Mouse (Mus musculus): Measurements from ENCODE around the gene Dnmt1. TPM values are rescaled to one million over a fixed set of nuclear protein-coding genes. Genes with fewer than 3 reads are reported as not detected.
A peak's percentile ranks its signal among the peaks of the same experiment; 100 is the strongest.

Gene Dnmt1
- total RNA-seq, 2 experiments from 2014 or later: 13.0 to 13.6 TPM

DNA sequence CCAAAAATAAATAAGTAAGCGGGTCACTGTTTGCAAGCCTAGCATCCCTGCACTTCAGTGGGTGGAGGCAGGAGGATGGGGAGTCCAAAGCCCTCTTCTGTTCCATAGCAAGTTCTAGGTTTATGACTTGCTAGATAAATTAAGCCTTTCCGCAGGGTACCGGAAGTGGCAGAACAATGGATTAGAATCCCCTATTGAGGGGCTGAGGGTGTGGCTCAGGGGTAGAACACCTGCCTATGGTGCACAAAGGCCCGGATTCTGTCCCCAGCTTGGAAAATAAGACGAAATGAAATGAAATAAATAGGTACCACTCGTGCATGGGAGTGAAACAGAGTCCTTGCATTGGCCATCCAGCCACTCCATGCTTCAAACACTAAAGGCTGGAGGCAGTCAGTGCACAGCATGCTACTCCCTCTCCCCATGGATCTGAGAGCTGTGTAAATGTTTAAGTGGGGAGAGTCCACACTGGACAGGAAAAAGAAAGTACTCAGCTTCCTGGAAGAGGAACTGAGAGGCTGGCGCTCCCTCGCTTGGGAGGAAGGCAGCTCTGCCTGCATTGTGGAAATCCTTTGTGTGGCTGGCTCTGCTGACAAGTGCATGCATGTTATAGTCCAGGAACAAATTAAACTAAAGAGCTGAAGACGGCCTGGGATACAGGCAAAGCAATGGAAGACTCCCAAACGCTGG is 18.9 kb upstream of the Dnmt1 start:
- DNase-seq: no peak
- intact Hi-C loops (cut with DNase I): no loop called here

DNA sequence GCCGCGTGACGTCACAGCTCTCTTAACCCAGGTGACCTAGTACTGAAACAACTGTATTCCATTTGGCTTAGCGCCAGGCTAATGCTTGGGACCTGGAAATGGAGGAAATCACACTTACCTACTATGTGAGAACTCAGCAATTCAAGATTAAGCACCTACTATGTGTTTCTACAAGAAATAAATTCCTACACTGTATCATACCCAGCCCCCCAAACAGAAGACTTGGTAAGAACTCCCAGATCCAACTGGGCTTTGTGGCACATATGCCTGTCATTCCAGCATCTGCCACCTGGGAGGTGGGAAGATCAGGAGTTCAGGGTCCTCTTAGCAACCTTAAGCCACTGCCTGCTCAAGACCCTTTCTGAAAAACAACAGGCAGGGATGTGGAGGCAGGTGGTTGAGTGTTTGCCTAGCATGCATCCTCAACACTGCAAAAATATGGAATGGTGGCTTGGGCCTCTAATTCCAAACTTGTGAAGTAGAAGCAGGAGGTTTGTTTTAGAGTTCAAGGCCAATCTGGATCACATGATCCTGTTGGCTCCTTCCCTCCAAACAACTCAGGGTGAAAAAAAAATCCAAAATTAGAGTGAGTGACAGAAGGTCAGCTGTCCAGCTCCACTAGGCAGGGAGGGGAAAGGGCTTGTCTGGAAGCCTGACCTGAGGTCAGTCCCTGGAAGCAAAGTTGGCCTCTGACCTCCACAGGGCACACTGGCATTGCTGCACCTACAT is 17.4 kb upstream of the Dnmt1 start:
- DNase-seq: no peak
- intact Hi-C loops (cut with DNase I): loop anchor here (1.0 kb wide), 1 partner anchor 25 kb away; no protein-coding TSS in a partner anchor

DNA sequence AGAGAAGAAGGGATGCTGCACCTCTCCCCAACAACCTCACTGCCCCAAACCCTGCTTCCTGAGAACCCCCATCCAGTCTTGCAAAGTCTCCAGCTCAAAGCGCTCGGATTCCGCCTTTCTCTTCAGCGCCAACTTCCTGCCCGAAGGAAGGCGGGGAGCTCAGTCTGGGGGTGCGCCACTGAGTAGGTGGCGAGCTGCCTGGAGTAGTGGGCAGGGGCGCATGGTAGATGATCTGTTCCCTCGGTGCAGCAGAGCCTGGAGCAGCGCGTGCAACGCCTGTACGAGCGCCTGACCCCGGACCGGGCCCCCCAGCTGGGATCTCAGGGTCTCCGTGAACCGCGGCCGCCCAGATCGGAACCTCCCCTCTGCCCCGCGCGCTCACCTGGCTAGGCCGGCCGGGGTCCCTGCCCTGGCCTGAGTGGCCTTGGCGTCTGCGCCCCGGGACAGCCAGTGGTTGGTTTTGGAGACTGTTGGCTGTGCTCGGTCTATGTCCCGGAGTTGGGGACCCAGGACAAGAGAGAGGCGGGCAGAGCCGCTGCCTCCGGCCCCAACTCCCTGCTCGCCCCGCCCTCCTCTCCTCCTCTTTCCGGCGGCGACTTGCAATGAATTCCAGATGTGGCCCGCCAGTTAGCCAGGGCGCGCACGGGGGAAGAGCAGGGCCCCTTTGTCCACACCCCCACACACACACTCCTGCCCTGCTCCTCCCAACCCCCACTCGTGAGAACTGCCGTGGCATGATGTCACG is 16.7 kb upstream of the Dnmt1 start, which contains the start of gene S1pr2:
Gene S1pr2 (minus strand): TSS at position 566 of the 745 bp plus-strand sequence.
- intact Hi-C loops (cut with DNase I): loop anchor here (1.0 kb wide), 1 partner anchor 24 kb away; no protein-coding TSS in a partner anchor

DNA sequence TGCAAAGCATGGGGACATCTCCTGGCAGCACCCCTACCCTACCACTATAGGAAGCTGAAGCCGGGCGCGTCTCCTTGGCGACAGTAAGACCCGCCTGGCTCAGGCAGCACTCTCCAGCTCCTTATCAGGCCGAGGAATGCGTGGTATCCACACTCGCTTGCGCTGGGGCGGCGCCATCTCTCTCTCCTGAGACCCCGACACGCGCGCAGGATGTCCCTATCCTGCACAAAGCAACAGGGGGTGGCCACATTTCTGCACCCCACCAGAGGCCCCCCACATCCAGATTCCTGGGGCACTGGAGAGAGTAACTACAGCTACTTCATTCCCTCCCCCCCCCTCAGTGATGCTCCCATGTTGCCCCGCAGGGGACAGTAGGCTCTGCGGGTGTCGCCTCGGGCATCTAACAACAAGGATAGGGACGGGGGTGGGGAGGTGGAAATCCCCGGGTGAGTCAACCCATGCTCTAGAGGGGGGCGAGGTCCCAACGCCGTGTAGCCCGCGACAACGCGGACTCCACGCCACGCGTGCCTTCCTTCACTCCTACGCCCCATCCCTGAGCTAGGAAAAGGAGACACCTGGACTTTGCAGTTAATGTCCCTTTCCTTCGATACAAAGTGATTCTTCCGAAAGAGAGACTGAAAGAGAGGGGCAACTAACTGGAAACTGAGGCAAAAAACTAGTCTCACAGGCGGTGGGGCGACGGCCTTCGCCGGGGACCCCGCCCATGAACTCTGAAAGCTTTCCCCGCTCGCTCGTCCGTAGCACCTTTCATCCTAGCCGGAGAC is 15.9 kb upstream of the Dnmt1 start:
- DNase-seq: peak; percentile 50 to 57
- intact Hi-C loops (cut with DNase I): loop anchor here (1.0 kb wide), 1 partner anchor 23 kb away; no protein-coding TSS in a partner anchor

More for the DNA sequence above, 16.7 kb upstream of the Dnmt1 start, which contains the start of gene S1pr2:
- DNase-seq: peak; percentile 84 to 88

DNA sequence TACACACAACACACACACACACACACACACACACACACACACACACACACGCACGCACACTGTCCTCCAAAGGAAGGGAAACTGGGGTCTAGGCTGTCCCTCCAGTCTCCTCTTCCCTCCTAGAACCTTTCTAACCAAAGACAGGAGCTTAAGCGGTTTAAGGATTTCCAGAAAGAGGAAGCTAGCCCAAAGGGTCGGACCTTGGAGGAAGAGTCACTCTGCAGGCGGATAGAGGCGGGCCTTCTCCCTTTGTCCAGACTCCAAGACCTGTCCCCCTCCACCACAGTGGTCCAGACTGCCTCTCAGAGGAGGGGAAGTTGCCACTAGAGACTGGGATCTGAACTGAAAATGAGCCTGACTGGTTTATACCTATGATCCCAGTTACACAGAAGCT is 14.0 kb upstream of the Dnmt1 start:
- intact Hi-C loops (cut with DNase I): no loop called here

DNA sequence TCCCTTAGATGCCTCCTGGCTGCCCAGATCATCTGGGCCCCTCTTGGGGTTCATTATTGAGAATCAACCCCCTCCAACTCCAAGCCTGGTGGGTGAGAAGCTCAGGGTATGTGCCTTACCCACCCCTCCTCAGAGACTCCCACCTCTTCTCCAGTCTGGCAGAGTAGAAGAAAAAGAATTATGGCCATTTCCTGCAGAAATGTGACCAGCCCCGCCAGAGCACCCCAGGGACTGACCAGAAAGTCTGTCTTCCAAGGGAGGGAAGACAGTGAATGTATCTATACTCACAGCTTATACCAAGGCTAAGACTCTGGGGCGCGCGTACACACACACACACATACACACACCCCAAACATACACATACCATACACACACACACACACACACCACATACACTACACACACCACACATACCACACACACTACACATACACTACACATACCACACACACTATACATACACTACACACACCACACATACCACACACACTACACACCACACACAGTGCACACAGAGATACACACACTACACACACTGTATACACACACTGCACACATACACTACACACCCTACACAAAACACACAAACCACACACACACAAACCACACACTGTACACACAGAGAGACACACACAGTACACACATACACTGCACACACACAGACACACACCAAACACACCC is 13.5 kb upstream of the Dnmt1 start:
- intact Hi-C loops (cut with DNase I): no loop called here
- DNase-seq: no peak

More for the DNA sequence above, 14.0 kb upstream of the Dnmt1 start:
- DNase-seq: no peak

DNA sequence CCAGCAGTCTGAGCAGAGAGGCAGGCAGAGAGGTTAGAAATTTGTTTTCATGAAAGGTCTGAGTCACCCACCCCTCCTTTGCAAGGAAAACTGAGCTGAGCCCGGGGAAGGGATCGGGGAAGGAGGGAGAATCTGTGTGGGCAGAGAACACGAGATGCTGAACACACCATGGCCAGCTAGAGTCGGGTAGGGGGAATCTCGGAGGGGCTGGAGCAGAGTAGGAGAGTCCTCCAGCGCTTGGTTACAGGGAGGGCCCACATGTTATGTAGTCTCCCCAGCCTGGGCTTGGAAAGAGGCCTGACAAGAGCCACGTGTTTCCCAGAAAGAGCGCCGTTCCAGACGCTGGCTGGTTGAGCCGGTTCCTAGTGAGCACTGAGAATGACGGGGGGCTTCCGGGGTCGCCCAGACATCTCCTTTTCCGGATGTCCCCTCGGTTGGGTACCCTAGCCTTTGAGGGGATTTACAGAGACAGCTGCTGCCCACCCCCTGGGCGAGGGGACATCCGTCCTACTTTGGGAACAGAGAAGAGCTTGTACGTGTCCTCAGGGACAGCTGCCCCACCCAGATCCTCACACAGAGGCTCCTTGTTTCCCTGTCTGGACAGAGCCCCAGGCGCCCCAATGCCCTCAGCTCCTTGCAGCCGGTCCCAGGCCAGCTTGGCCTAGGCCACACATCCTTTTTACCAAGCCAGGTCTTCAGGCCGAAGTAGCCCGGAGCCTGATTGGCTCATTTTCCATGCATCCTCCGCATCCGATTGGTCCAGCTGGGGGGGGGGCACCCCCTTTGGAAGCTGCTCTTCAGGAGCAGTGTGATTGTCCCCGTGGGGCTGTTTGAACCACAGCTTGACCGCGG is 12.7 kb upstream of the Dnmt1 start:
- intact Hi-C loops (cut with DNase I): no loop called here

DNA sequence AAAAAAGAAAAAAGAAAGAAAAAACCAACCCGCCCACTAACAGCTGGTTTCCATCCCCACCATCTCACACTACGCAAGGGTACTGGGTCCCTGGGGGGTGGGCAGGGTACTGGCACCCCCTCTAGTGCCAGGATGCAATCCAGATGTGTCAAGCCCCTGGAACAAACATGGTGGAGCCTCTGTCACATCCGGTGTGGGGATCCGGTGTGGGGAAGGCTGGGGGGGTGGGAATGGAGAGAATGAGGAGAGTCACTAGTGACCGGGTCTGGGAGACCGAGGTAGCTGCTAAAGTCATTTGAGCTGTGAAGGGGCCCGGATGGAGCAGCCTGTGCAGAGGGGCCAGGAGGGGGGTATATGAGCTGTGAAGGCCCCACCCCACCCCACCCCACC is 12.1 kb upstream of the Dnmt1 start:
- intact Hi-C loops (cut with DNase I): no loop called here
- DNase-seq: peak; percentile 42 to 57

More for the DNA sequence above, 12.7 kb upstream of the Dnmt1 start:
- DNase-seq: peak; percentile 64 to 71

DNA sequence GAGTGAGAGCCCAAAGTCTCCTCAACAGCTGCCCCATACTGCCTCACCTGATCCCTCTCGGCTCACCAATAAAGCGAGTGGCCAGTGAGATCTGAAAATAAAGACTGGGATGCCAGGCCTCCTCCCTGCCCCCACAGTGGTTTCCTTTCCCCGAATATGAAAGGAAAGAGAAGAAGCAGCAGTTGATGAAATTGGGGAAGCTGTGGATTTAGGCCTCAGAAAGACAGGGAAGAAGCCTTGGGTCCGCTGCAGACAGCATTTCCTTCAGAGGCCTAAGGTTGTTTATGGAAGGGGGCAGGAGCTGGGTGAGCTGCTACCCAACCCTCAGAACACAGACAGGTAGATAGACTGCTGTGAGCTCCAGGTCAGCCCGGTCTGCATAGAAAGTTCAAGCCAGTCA is 7.1 kb upstream of the Dnmt1 start:
- intact Hi-C loops (cut with DNase I): no loop called here
- DNase-seq: no peak

DNA sequence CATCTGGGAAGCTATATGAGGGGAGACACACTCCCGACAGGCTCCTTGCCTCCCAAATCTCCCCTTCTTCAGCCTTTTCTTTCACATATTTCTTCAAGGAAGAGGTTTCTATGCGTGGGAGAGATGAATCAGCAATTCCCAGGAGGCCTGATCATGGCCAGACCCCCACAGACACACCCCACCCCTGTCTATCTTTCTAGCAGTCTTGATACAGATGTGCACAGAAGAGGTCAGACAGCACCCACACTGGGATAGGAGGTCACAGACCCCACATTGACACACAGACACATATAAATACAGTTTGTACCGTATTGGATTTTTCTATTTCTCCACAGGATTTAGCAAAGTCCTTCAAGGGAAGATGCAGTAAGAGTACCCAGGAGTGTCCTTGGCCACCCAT is 6.3 kb upstream of the Dnmt1 start:
- DNase-seq: no peak
- intact Hi-C loops (cut with DNase I): no loop called here

DNA sequence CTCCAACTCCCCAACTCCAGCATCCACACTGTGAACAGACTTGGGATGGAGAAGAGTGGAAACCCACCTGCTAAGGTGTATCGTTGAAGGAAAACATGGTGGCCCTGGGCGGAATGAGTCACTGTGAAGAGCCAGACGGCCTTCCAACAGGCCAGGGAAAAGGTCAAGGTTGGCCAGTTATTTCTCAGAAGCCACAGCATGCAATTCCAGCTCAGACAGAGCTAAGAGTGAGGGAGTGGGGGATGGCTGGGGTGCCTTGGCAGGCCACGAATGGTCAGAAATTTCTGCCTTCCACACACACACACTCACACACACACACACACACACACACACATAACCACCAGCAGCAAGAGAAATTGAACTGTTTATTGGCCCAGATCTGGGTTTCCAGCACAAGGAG is 5.9 kb upstream of the Dnmt1 start:
- intact Hi-C loops (cut with DNase I): no loop called here
- DNase-seq: no peak

DNA sequence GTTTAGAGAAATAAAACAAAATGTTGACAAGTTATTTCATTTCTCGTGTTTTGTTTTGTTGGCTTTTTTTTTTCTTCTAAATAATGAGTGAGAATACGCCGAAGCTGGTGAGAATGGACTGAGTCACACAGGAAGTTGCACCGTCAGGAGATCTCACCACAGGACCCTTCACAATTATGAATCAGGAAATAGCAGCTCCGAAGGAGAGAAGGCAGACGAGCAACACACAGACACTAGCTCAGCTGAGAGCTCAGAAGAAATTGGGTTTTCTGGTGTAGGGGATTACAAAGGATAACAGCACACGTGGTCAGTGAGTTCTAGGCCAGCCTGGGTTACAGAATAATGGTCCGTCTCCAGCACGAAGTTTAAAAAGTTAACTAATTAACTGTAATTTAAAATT is 1.9 kb upstream of the Dnmt1 start:
- intact Hi-C loops (cut with DNase I): no loop called here
- no peak for DNase-seq

DNA sequence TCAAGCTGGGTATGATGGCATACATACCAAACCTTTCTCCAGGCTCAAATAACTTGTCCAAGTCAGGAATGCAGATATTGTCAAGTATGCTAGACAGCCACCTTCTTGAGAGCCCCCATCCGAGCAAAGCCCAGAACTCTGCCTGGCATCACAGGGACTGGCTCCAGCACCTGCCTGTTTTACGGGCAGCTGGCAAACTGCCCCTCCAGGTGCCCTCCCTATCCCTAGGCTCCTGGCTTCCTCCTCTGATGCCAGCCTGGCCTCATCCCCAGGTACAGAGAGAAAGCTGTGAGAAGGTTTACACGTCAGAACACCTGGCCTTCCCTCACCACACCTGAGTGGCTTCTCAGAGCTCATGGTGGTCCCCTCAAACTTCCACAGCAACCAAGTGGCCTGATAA is 2.7 kb downstream of the Dnmt1 start:
- intact Hi-C loops (cut with DNase I): no loop called here
- DNase-seq: no peak

DNA sequence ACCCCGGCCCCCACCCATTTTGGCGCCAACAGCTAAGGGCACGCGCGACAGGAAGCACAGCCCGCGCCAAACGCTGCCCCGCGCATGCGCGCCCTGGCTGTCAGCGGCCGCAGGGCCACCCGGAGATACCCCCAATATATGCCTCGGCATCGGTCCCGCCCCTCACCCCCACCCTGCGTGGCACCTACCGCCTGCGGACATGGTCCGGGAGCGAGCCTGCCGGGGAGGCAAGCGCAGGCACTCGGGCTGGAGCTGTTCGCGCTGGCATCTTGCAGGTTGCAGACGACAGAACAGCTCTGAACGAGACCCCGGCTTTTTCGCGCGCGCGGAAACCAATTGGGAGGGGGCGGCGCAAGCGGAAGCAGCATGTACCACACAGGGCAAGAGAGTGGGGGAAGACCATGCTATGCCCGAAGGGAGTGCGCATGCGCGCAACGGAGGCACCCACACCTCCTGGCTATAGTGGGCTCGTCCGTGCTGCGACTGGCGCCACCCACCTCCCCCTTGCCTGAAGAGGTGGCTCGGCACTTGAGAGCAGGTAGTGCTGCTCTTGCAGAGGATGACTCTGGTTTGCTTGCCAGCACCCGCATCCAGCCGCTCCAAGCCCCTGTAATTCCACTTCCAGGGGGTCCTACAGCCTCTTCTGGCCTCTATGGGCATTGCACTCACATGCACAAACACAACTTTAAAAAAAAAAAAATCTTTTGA is 7.0 kb downstream of the Dnmt1 start:
- peak; percentile 89 to 90 for DNase-seq
- intact Hi-C loops (cut with DNase I): loop anchor here (1.0 to 2.0 kb wide), 2 partner anchors 24 to 48 kb away; partner anchors contain the start of gene S1pr2

DNA sequence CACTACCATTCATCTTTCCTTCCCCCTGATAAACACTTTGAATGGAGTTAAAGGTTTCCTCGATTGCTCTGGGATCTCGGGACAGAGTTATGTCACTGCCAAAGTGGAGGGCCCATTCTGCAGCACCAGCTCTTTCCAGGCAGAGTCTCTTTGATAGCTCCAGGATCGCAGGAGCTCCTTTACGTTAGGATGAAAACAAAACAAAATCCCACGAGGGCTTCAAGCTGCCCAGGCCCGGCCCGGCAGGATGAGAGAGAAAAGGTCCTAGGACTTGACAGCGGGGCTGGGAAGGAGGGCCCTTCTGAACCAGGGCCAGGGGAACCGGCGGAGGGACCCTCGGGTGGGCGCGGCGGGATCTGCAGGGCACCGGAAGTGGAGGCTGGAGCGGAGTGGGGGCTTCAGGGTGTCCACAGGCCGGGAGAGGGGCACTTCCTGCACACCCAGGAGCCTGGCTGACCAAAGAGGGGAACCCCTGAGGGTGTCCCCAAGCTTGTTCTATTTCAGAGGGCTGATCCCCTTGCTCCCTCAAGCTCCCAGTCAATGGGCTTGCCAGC is 7.6 kb downstream of the Dnmt1 start:
- intact Hi-C loops (cut with DNase I): loop anchor here (1.0 to 2.0 kb wide), 2 partner anchors 24 to 49 kb away; partner anchors contain the start of gene S1pr2
- DNase-seq: no peak

DNA sequence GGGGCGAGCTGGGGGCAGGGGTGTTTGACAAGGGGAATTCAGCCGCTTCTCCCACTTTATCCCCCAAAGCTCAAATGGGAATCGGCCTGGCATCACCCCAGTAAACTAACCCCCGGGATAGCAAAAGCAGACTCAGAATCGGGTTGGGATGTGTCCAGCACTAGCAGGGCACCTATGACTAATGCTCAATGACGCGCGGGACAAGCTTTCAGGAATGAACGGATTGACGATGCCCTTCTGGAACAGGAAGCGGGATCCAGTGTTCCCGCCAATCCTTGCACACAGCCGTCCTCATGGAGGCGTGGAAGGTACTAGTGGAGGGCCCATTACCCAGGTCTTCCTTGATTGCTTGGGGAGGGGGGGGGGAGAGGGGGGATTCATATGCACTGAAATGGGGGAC is 8.2 kb downstream of the Dnmt1 start:
- no peak for DNase-seq
- intact Hi-C loops (cut with DNase I): no loop called here

DNA sequence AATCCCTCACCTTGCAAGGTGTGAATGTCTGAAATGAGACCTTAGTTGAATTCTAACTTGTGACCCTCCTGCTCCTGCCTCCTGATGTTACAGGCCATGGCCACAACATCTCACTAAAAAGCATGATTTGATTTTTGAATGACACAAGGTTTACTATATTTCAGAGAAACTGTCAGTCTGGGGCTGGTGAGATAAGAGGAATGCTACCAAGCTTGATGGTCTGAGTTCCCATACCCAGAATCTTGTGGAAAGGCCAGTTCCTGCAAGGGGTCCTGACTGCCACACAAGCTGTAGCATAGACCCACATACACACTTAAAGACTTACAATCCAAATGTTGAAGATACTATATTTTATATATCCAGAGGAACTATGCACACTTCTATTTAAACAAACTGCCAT is 9.3 kb downstream of the Dnmt1 start:
- no peak for DNase-seq
- intact Hi-C loops (cut with DNase I): no loop called here

All from heart, postnatal 36 days (tissue).